Mouse (Mus musculus): ENCODE results near the gene Syne2. TPM values are rescaled to one million over a fixed set of nuclear protein-coding genes. Genes with fewer than 3 reads are reported as not detected.

The Syne2 gene
- total RNA-seq, 1 experiment from 2014 or later = 22.0 TPM

DNA sequence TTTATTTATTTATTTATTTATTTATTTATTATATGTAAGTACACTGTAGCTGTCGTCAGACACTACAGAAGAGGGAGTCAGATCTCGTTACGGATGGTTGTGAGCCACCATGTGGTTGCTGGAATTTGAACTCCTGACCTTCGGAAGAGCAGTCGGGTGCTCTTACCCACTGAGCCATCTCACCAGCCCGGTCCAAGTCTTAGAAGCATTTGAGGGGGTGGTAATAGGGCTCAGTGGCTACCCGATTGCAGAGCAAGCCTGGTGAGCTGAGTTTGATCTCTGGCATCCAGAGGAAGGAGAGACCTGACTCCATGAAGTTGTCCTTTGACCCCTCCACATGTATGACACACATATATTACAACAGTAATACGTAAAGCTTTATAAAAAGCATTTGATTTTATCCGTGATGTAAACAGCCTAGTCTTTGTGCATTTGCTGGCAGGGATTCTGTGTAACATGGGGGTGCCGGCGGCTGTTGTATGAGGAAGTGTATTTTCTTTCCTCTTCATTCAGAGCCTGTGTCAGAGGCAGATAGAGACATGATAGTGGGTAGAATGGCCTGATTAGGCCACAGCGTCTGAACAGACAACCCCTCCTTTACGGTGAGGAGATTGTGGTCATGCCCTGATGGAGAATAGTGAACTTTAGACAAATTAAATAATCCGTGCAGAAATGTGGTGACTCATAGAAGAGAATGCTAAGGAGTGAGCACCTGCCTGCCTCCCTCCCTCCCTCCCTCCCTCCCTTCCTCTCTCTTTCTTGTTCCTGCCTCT lies 38.3 kb downstream of the Syne2 start:
- no peak for ATAC-seq (replicated peaks; ENCODE audit: insufficient number of reproducible peaks, low FRiP score, low TSS enrichment, poor library complexity, severe bottlenecking)

GRCm38 (mm10) chr12:75859936-75860335 lies 42.0 kb downstream of the Syne2 start:
- no peak for ATAC-seq (replicated peaks; ENCODE audit: insufficient number of reproducible peaks, low FRiP score, low TSS enrichment, poor library complexity, severe bottlenecking)

DNA sequence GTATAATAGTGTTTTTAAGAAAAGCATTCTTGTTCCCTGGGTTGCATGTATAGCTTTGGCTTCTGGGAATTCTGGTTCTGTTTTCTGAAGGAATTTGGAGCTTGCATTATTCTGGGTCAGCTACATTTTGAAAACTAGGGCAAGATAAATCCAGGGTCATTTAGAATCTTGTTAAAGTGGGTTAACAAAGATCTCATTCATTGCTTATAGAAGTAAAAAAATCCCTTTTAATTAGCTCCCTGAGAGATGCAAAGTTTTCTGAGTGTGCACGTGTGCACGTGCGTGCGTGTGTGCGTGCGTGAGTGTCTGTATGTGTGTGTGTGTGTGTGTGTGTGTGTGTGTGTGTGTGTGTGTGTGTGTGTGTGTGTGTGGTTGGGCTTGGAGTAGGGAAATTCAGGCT lies 42.9 kb downstream of the Syne2 start:
- no peak for ATAC-seq (replicated peaks; ENCODE audit: insufficient number of reproducible peaks, low FRiP score, low TSS enrichment, poor library complexity, severe bottlenecking)

DNA sequence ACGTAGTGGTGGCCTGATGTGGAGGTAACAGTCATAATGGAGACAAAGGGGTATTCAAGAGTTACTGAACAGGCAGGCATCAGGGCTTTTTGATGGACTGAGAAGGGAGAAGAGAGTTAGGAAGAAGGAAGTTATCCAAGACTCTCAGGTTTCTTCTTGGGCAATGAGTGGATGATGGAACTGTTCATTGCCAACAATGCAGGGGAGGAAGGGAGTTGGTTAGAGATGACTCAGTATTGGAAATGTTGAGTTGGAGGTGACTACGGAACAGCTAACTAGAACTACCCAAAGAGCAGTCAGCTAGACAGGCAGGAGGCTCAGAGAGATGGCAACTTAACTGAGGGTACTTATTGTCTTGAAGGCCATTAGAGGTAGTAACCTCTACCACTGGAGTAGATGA lies 47.2 kb downstream of the Syne2 start:
- no peak for ATAC-seq (replicated peaks; ENCODE audit: insufficient number of reproducible peaks, low FRiP score, low TSS enrichment, poor library complexity, severe bottlenecking)

GRCm38 (mm10) chr12:75866419-75867373 lies 48.8 kb downstream of the Syne2 start:
- ATAC-seq (replicated peaks; ENCODE audit: insufficient number of reproducible peaks, low FRiP score, low TSS enrichment, poor library complexity, severe bottlenecking) = no peak

GRCm38 (mm10) chr12:75873546-75874235 lies 55.8 kb downstream of the Syne2 start:
- no peak for ATAC-seq (replicated peaks; ENCODE audit: insufficient number of reproducible peaks, low FRiP score, low TSS enrichment, poor library complexity, severe bottlenecking)

- ATAC-seq (replicated peaks; ENCODE audit: insufficient number of reproducible peaks, low FRiP score, low TSS enrichment, poor library complexity, severe bottlenecking) = no peak
Measured at GRCm38 (mm10) chr12:75874287-75874994, 56.5 kb downstream of the Syne2 start.

- ATAC-seq (replicated peaks; ENCODE audit: insufficient number of reproducible peaks, low FRiP score, low TSS enrichment, poor library complexity, severe bottlenecking) = no peak
Measured at GRCm38 (mm10) chr12:75879636-75880317, 61.8 kb downstream of the Syne2 start.

DNA sequence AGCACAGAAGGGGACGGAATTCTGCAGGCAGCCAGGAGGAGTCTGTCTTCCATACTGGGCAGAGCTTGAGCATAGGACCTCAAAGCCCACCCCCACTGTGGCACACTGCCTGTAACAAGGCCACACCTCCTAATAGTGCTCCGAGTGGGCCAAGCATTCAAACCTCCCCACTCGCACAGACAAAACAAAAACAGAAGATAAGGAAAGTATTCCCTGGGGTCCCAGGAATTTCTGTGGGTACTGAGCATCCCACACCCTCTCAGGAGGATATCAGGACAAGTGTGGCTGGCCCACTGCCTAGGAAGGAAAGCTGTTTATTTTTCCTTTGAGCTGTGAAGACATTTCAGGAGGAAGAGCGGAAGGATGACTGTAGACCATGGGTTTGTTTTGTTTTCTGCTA lies 63.6 kb downstream of the Syne2 start:
- no peak for ATAC-seq (replicated peaks; ENCODE audit: insufficient number of reproducible peaks, low FRiP score, low TSS enrichment, poor library complexity, severe bottlenecking)

GRCm38 (mm10) chr12:75886161-75886560 lies 68.2 kb downstream of the Syne2 start:
- ATAC-seq (replicated peaks; ENCODE audit: insufficient number of reproducible peaks, low FRiP score, low TSS enrichment, poor library complexity, severe bottlenecking) = no peak

DNA sequence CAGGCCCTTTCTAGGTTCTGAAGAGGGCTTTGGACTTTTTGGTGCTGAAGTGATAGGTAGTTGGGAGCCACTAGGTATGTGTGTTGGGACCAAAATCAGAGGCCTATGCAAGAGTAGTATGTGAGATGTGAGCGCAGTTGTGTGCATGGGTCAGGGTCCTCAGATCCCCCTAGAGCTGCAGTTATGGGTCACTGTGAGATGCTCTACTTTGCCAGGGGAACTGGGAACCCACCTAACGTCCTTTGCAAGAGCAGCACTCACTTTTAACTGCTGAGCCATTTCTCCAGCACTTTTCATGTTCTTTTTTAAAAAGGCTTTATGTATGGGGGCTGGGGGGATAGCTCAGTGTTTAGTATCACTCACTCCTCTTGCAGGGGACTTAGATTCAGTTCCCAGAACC lies 69.0 kb downstream of the Syne2 start:
- no peak for ATAC-seq (replicated peaks; ENCODE audit: insufficient number of reproducible peaks, low FRiP score, low TSS enrichment, poor library complexity, severe bottlenecking)

GRCm38 (mm10) chr12:75888721-75889120 lies 70.8 kb downstream of the Syne2 start:
- no peak for ATAC-seq (replicated peaks; ENCODE audit: insufficient number of reproducible peaks, low FRiP score, low TSS enrichment, poor library complexity, severe bottlenecking)

GRCm38 (mm10) chr12:75891206-75891605 lies 73.3 kb downstream of the Syne2 start:
- ATAC-seq (replicated peaks; ENCODE audit: insufficient number of reproducible peaks, low FRiP score, low TSS enrichment, poor library complexity, severe bottlenecking) = no peak

GRCm38 (mm10) chr12:75893392-75893791 lies 75.5 kb downstream of the Syne2 start:
- ATAC-seq (replicated peaks; ENCODE audit: insufficient number of reproducible peaks, low FRiP score, low TSS enrichment, poor library complexity, severe bottlenecking) = no peak

GRCm38 (mm10) chr12:75894316-75894997 lies 76.5 kb downstream of the Syne2 start:
- no peak for ATAC-seq (replicated peaks; ENCODE audit: insufficient number of reproducible peaks, low FRiP score, low TSS enrichment, poor library complexity, severe bottlenecking)

DNA sequence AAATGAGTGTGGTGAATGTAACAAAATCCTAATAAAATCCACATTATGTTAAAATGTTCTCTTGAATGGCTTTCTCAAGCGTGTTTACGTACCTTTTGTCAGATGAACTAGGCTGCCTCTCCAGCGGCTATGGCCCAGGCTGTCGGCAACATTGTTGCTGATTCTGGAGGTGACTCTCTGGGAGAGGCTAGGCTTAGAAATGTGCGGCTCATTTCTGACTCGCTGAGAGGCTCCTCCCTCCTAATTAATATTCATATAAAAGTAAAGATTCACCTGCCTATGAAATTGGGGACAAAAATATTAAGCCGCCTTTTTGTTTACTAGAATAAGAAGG lies 77.0 kb downstream of the Syne2 start:
- no peak for ATAC-seq (replicated peaks; ENCODE audit: insufficient number of reproducible peaks, low FRiP score, low TSS enrichment, poor library complexity, severe bottlenecking)

DNA sequence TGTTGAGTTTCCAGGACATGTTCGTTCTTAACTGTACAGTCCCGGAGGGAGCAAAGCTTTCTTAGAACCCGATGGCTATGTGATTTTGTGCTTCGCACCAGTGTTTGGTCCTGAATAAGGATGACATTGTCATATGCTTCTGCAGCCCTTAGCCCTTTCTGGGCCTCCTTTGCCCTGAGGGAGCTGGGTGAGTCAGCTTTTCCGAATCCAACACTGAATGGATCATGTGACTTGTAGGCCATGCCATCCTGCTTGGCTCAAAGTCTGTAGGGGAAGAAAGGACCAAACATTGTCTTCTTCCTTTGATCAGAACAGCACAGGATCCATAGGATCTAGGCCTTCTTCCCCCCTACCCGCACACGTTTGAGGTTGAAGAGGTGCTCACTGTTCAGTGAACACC lies 79.9 kb downstream of the Syne2 start:
- no peak for ATAC-seq (replicated peaks; ENCODE audit: insufficient number of reproducible peaks, low FRiP score, low TSS enrichment, poor library complexity, severe bottlenecking)

DNA sequence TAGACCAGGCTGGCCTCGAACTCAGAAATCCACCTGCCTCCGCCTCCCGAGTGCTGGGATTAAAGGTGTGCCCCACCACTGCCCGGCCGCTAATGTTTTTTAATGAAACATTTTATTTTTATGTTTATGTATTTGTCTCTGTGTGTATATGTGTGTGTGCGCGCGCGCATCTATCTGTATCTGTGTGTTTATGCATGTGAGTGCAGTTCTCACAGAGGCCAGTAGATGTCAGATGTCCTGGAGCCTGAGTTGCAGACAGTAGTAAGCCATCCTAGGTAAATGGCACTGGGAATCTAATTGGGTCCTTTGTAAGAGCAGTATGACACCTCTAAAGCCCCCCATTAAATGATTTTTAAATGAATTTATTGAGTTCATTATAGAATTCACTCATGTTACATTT lies 83.8 kb downstream of the Syne2 start:
- no peak for ATAC-seq (replicated peaks; ENCODE audit: insufficient number of reproducible peaks, low FRiP score, low TSS enrichment, poor library complexity, severe bottlenecking)

Data from monocyte, adult 5-6 weeks (primary cell).